Comparison of ENCODE assay signal across 8 mouse cellular contexts in genomic region chr19:46338331-46338936, GRCm38 (mm10). TPM values are rescaled to one million over a fixed set of nuclear protein-coding genes. Genes with fewer than 3 reads are reported as not detected.
A peak's percentile ranks its signal among the peaks of the same experiment; 100 is the strongest.
DNase-seq lines count a peak whose midpoint lies in the region; ATAC-seq and TF ChIP-seq lines count a peak whose summit lies in the region.

Cuedc2 (minus strand) TSS chr19:46338702.

- H3K27me3 ChIP-seq in embryonic facial prominence, embryonic 13.5 days: no peaks in the 10 kb centered on the region
- no peaks in the 10 kb centered on the region for H3K27me3 ChIP-seq in kidney, adult 2 months (replicated peaks; ENCODE audit: control insufficient read depth, insufficient read depth, low read length)
- H3K27me3 ChIP-seq in limb, embryonic 12.5 days: peaks cover 9% of the 10 kb centered on the region; the same call in 1 of the 2 replicates
- no peaks in the 10 kb centered on the region for H3K27me3 ChIP-seq in midbrain, embryonic 15.5 days (replicated peaks)
- H3K27me3 ChIP-seq in spleen, adult 2 months (ENCODE audit: control insufficient read depth, insufficient read depth, low read length): no peaks in the 10 kb centered on the region

- H3K4me2 ChIP-seq in embryonic facial prominence, embryonic 13.5 days: peak within 1 kb of the TSS; percentile 78
- H3K4me2 ChIP-seq in limb, embryonic 12.5 days: peak within 1 kb of the TSS; percentile 79
- H3K4me2 ChIP-seq in midbrain, embryonic 15.5 days: peak within 1 kb of the TSS; percentile 78

- peak within 1 kb of the TSS; percentile 82 for H3K9ac ChIP-seq in embryonic facial prominence, embryonic 13.5 days
- H3K9ac ChIP-seq in limb, embryonic 12.5 days (replicated peaks): peak within 1 kb of the TSS; percentile 77
- peak within 1 kb of the TSS; percentile 65 for H3K9ac ChIP-seq in midbrain, embryonic 15.5 days

- H3K9me3 ChIP-seq in embryonic facial prominence, embryonic 13.5 days: no peaks in the 10 kb centered on the region
- H3K9me3 ChIP-seq in limb, embryonic 12.5 days: no peaks in the 10 kb centered on the region
- H3K9me3 ChIP-seq in midbrain, embryonic 15.5 days: no peaks in the 10 kb centered on the region

- TF ChIP-seq CTCF in kidney, adult 2 months (conservative IDR thresholded peaks at IDR 0.05; ENCODE audit: insufficient read depth, insufficient read length, low read depth, low read length): peak; percentile 49
- TF ChIP-seq CTCF in spleen, adult 2 months (IDR thresholded peaks at IDR 0.05; ENCODE audit: extremely low read depth, insufficient read depth, insufficient read length, insufficient replicate concordance): no peak

- ATAC-seq in embryonic facial prominence, embryonic 13.5 days (ENCODE audit: insufficient number of reproducible peaks, insufficient read depth, low FRiP score, low TSS enrichment, low read depth): peak; percentile 74
- ATAC-seq in limb, embryonic 12.5 days (ENCODE audit: insufficient number of reproducible peaks, insufficient read depth, low FRiP score, low TSS enrichment, low read depth): peak; percentile 69
- peak; percentile 91 for ATAC-seq in midbrain, embryonic 15.5 days (replicated peaks)

- WGBS in embryonic facial prominence, embryonic 13.5 days: under 1% methylated on average over 31 of the region's 31 CpGs
- WGBS in kidney, adult 2 months: under 1% methylated on average over 31 of the region's 31 CpGs
- under 1% methylated on average over 31 of the region's 31 CpGs for WGBS in limb, embryonic 12.5 days
- under 1% methylated on average over 31 of the region's 31 CpGs for WGBS in midbrain, embryonic 15.5 days
- WGBS in spleen, adult 2 months: under 1% methylated on average over 31 of the region's 31 CpGs

- H3K27ac ChIP-seq in embryonic facial prominence, embryonic 13.5 days: no peak within 1 kb of the TSS
- peak within 1 kb of the TSS; percentile 30; the same call in 1 of the 2 replicates for H3K27ac ChIP-seq in kidney, adult 2 months (ENCODE audit: insufficient read depth, low read depth, low read length)
- H3K27ac ChIP-seq in limb, embryonic 12.5 days: 0 out of 2 replicates have a peak within 1 kb of the TSS, but pooled peaks have one; percentile 50
- peak within 1 kb of the TSS; percentile 80 for H3K27ac ChIP-seq in midbrain, embryonic 15.5 days
- peak within 1 kb of the TSS; percentile 82 for H3K27ac ChIP-seq in spleen, adult 2 months (ENCODE audit: insufficient read depth, low read length)

- H3K4me1 ChIP-seq in embryonic facial prominence, embryonic 13.5 days: peaks cover 21% of the 10 kb centered on the region
- peaks cover 13% of the 10 kb centered on the region; the same call in 1 of the 2 replicates for H3K4me1 ChIP-seq in kidney, adult 2 months (ENCODE audit: control insufficient read depth, insufficient read depth, low read length)
- H3K4me1 ChIP-seq in limb, embryonic 12.5 days (replicated peaks): peaks cover 7% of the 10 kb centered on the region
- H3K4me1 ChIP-seq in midbrain, embryonic 15.5 days: peaks cover 27% of the 10 kb centered on the region
- H3K4me1 ChIP-seq in spleen, adult 2 months (ENCODE audit: control insufficient read depth, insufficient read depth, insufficient read length): peaks cover 6% of the 10 kb centered on the region; the same call in 1 of the 2 replicates

- H3K36me3 ChIP-seq in embryonic facial prominence, embryonic 13.5 days: no peaks in the 10 kb centered on the region
- no peaks in the 10 kb centered on the region for H3K36me3 ChIP-seq in kidney, adult 2 months (ENCODE audit: control insufficient read depth, insufficient read depth, low read length)
- no peaks in the 10 kb centered on the region for H3K36me3 ChIP-seq in limb, embryonic 12.5 days
- H3K36me3 ChIP-seq in midbrain, embryonic 15.5 days (replicated peaks): no peaks in the 10 kb centered on the region
- no peaks in the 10 kb centered on the region for H3K36me3 ChIP-seq in spleen, adult 2 months (ENCODE audit: control insufficient read depth, insufficient read depth, low read length)

- no peak for TF ChIP-seq POLR2A in kidney, adult 2 months (IDR thresholded peaks at IDR 0.05; ENCODE audit: low read depth, low read length)
- no peak for TF ChIP-seq POLR2A in spleen, adult 2 months (IDR thresholded peaks at IDR 0.05; ENCODE audit: low read depth, low read length)

- peak; percentile 86 for DNase-seq in 3134 (ENCODE audit: extremely low read depth, insufficient read length, low spot score)
- peak; percentile 94 to 95 for DNase-seq in adrenal gland, postnatal 36 days
- peak; percentile 97 to 100 for DNase-seq in heart, adult 18-20 months
- peak; percentile 99 for DNase-seq in kidney, adult 2 months
- peak; percentile 91 to 92 for DNase-seq in spleen, adult 2 months (ENCODE audit: low read depth in 1 of 2, low spot score in 2 of 2)

- H3K4me3 ChIP-seq in embryonic facial prominence, embryonic 13.5 days: peak within 1 kb of the TSS; percentile 72
- H3K4me3 ChIP-seq in kidney, adult 2 months (ENCODE audit: insufficient read depth, low read depth, low read length): peak within 1 kb of the TSS; percentile 86
- H3K4me3 ChIP-seq in limb, embryonic 12.5 days (replicated peaks): peak within 1 kb of the TSS; percentile 71
- H3K4me3 ChIP-seq in midbrain, embryonic 15.5 days: peak within 1 kb of the TSS; percentile 69
- H3K4me3 ChIP-seq in spleen, adult 2 months (ENCODE audit: extremely low read depth, insufficient read depth, insufficient read length): peak within 1 kb of the TSS; percentile 69

RNA-seq across cellular contexts. Expression of gene Cuedc2, which starts in this region (rescaled TPM):
- 10 to 100 TPM; 74.7 to 77.8 TPM for total RNA-seq in adrenal gland, postnatal 36 days (2021)
- 177 and 188 TPM in 2 replicates for polyA plus RNA-seq in embryonic facial prominence, embryonic 13.5 days (2015; fragmentation: Nextera tagmentation; extraction: Ambion mirVana)
- total RNA-seq in heart, adult 18-20 months (2021): 10 to 100 TPM; 91.4 to 92.1 TPM
- polyA plus RNA-seq in kidney, adult 2 months (2012; rRNA removed): 69.8 and 72.0 TPM in 2 replicates
- 165 and 176 TPM in 2 replicates for polyA plus RNA-seq in limb, embryonic 12.5 days (2016; fragmentation: Nextera tagmentation; extraction: Ambion mirVana)
- polyA plus RNA-seq in midbrain, embryonic 15.5 days (2015; fragmentation: Nextera tagmentation; extraction: Ambion mirVana): 340 and 347 TPM in 2 replicates
- 45.3 and 55.0 TPM in 2 replicates for polyA plus RNA-seq in spleen, adult 2 months (2012; rRNA removed)
